Mouse (Mus musculus) ZHBTc4 (cell line): ENCODE measurements around the gene Tmem88.

Experiments
- DNase-seq: peaks from one replicate; pipeline ENCODE4 v3.0.0-alpha.2; 2011; ENCODE audit warnings: low read depth, low spot score

Gene Tmem88

GRCm38 (mm10) chr11:69362021-69362420, 36.0 kb downstream of the Tmem88 start:
- no peak for DNase-seq

GRCm38 (mm10) chr11:69357690-69358089, 40.3 kb downstream of the Tmem88 start:
- DNase-seq: no peak

- no peak for DNase-seq
These were observed 41.5 kb downstream of the Tmem88 start for GRCm38 (mm10) chr11:69356544-69356943.
